Mouse (Mus musculus) cerebellum, adult 11 months (tissue): ENCODE data around the gene Srgap2.

Experiments used
- DNase-seq: peaks from one replicate; pipeline ENCODE4 v3.0.0; 2022

Gene Srgap2

GRCm38 (mm10) chr1:131236077-131236476, 291.1 kb downstream of the Srgap2 start:
- DNase-seq: no peak
